Mouse (Mus musculus): ENCODE data around the gene Tiparp. TPM values are rescaled to one million over a fixed set of nuclear protein-coding genes. Genes with fewer than 3 reads are reported as not detected.

Tiparp gene
- polyA plus RNA-seq, 1 experiment = 4.9 TPM

DNA sequence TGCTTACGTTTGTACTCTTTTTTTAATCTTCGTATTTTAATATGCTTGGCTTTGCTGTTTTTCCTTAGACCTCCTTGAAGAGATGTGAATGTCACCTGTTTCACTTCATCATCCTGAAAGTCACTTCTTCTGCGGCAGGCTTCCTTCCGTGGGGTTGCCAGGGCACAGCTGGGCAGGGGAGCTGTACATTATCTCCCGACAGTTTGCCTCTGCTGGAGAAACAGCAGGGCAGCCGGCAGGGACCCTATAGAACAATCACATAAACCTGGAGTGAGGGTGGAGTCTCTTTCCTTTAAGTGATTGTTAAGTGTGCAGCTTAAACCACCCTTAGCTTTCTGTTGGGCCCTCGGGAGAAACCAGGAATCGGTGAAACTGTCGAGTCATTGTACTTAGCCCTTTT lies 11.1 kb upstream of the Tiparp start:
- Histone ChIP-seq H3K36me3 (ENCODE audit: control insufficient read depth, insufficient read depth, low read length) (no peaks in the 10 kb centered on the region), H3K4me1 (ENCODE audit: control insufficient read depth, insufficient read depth, low read length) (no peaks in the 10 kb centered on the region), H3K27ac (ENCODE audit: insufficient read depth, low read depth, low read length) (no peak overlapping the region), H3K4me3 (ENCODE audit: insufficient read depth, low read depth, low read length) (no peak overlapping the region), H3K27me3 (replicated peaks; ENCODE audit: control insufficient read depth, insufficient read depth, low read length) (no peaks in the 10 kb centered on the region)
- TF ChIP-seq POLR2A (IDR thresholded peaks at IDR 0.05; ENCODE audit: low read depth, low read length) = no peak
- TF ChIP-seq CTCF (conservative IDR thresholded peaks at IDR 0.05; ENCODE audit: insufficient read depth, insufficient read length, low read depth, low read length) = no peak
- WGBS = 57% methylated on average over 9 of the region's 9 CpGs
- DNase-seq = no peak

DNA sequence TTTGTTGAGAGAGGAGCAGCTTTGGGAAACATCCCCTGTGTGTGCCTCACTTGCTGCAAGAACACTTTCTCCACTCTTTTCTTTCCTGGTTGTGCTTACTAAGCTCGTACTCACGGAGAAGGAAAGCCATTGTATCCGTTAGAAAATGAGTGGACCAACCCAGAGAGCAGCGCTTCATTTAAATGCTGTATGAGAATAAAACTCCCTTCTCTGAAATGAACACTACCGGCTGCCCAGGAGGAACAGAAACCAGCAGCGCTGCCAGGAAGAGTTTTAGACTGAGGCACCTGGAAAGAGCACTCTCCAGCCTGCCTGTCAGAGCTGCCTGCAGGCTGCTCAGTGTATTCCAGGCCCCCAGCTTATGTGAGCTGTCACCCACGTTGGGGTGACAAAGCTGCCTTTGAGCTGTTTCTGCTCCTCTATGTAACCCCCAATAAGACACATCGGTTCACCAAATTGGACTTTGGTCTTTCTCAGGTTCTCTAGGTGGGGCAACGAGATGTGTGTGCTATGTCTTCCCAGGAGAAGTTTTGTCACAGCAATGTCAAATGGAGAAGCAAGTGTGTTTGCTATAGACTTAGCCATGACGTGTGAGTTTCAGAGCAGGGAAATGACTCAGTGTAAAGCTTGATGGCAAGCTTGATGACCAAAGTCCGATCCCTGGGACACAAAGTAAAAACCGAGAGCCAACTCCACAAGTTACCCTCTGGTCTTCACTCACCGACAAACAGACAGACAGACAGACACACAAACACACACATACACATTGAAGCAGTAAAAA lies 10.3 kb upstream of the Tiparp start:
- H3K36me3 ChIP-seq (ENCODE audit: control insufficient read depth, insufficient read depth, low read length) = no peaks in the 10 kb centered on the region
- DNase-seq = peak; percentile 10
- 59% methylated on average over 13 of the region's 13 CpGs for WGBS
- H3K4me3 ChIP-seq (ENCODE audit: insufficient read depth, low read depth, low read length) = no peak overlapping the region
- TF ChIP-seq CTCF (conservative IDR thresholded peaks at IDR 0.05; ENCODE audit: insufficient read depth, insufficient read length, low read depth, low read length) = no peak
- TF ChIP-seq POLR2A (IDR thresholded peaks at IDR 0.05; ENCODE audit: low read depth, low read length) = no peak
- H3K27me3 ChIP-seq (replicated peaks; ENCODE audit: control insufficient read depth, insufficient read depth, low read length) = no peaks in the 10 kb centered on the region
- H3K4me1 ChIP-seq (ENCODE audit: control insufficient read depth, insufficient read depth, low read length) = no peaks in the 10 kb centered on the region
- no peak overlapping the region for H3K27ac ChIP-seq (ENCODE audit: insufficient read depth, low read depth, low read length)

DNA sequence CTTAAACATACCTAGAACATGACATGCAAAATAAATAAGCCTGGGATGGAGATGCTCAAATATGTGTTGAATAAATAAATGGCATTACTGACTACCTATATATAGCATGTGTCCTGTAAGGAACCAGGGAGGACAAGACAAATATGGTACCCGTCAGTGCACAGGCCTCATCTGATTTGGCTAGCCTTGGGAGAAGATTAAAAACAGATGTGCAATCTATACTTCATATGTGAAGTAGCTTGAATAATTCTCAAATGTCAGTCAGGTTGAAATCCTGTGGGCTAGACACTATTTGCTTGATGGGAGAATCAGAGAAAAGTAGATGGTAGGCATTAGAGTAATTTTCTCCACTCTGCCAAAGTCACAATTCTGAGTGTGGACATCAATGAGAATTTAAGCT lies 6.8 kb upstream of the Tiparp start:
- 98% methylated on average over 1 of the region's 1 CpGs for WGBS
- TF ChIP-seq CTCF (conservative IDR thresholded peaks at IDR 0.05; ENCODE audit: insufficient read depth, insufficient read length, low read depth, low read length) (no peak), POLR2A (IDR thresholded peaks at IDR 0.05; ENCODE audit: low read depth, low read length) (no peak)
- H3K4me3 ChIP-seq (ENCODE audit: insufficient read depth, low read depth, low read length) = no peak overlapping the region
- no peaks in the 10 kb centered on the region for H3K27me3 ChIP-seq (replicated peaks; ENCODE audit: control insufficient read depth, insufficient read depth, low read length)
- no peak overlapping the region for H3K27ac ChIP-seq (ENCODE audit: insufficient read depth, low read depth, low read length)
- H3K4me1 ChIP-seq (ENCODE audit: control insufficient read depth, insufficient read depth, low read length) = no peaks in the 10 kb centered on the region
- no peak for DNase-seq
- no peaks in the 10 kb centered on the region for H3K36me3 ChIP-seq (ENCODE audit: control insufficient read depth, insufficient read depth, low read length)

DNA sequence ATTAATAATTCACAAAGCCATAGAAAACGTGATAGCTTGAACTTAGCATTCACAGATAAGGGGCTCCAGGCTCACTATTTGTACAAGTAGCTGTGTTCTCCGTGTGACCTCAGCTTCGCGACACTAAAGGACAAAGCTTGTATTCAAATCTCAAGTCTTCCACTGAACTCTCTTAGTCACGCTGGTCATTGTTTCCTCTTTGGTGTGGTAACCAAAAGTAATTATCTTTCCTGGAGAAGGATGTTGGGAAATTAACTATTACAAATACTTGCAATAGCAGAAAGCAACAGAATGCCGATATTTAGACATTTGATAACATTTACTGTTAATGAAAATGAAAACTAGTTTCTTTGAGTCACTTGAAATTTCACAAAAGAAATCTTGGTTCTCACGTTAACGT lies 4.8 kb upstream of the Tiparp start:
- Histone ChIP-seq H3K36me3 (ENCODE audit: control insufficient read depth, insufficient read depth, low read length) (no peaks in the 10 kb centered on the region), H3K4me3 (ENCODE audit: insufficient read depth, low read depth, low read length) (no peak overlapping the region), H3K27me3 (replicated peaks; ENCODE audit: control insufficient read depth, insufficient read depth, low read length) (no peaks in the 10 kb centered on the region), H3K4me1 (ENCODE audit: control insufficient read depth, insufficient read depth, low read length) (no peaks in the 10 kb centered on the region), H3K27ac (ENCODE audit: insufficient read depth, low read depth, low read length) (no peak overlapping the region)
- 85% methylated on average over 8 of the region's 8 CpGs for WGBS
- TF ChIP-seq POLR2A (IDR thresholded peaks at IDR 0.05; ENCODE audit: low read depth, low read length) (no peak), CTCF (conservative IDR thresholded peaks at IDR 0.05; ENCODE audit: insufficient read depth, insufficient read length, low read depth, low read length) (no peak)
- DNase-seq = no peak

DNA sequence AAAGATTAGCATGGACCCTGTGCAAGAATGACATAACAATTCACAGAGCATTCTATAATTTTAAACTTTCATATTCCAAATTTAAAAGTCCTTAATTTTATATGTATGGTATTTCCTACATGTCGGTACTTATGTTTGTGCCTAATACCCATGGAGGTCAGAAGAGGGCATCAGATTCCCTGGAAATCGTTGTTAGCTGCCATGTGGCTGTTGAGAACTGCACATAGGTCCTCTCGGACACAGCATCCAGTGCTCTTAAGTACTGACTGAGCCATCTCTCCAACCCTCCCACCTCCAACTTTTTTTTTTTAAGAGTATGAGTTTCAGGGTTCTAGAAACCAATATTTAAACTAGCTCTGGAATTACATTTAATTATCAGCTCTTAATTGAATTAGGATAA lies 2.5 kb upstream of the Tiparp start:
- Histone ChIP-seq H3K4me3 (ENCODE audit: insufficient read depth, low read depth, low read length) (no peak overlapping the region), H3K27me3 (replicated peaks; ENCODE audit: control insufficient read depth, insufficient read depth, low read length) (no peaks in the 10 kb centered on the region), H3K27ac (ENCODE audit: insufficient read depth, low read depth, low read length) (no peak overlapping the region), H3K4me1 (ENCODE audit: control insufficient read depth, insufficient read depth, low read length) (no peaks in the 10 kb centered on the region), H3K36me3 (ENCODE audit: control insufficient read depth, insufficient read depth, low read length) (no peaks in the 10 kb centered on the region)
- 80% methylated on average over 3 of the region's 3 CpGs for WGBS
- DNase-seq = no peak
- no peak for TF ChIP-seq CTCF (conservative IDR thresholded peaks at IDR 0.05; ENCODE audit: insufficient read depth, insufficient read length, low read depth, low read length)
- TF ChIP-seq POLR2A (IDR thresholded peaks at IDR 0.05; ENCODE audit: low read depth, low read length) = no peak

DNA sequence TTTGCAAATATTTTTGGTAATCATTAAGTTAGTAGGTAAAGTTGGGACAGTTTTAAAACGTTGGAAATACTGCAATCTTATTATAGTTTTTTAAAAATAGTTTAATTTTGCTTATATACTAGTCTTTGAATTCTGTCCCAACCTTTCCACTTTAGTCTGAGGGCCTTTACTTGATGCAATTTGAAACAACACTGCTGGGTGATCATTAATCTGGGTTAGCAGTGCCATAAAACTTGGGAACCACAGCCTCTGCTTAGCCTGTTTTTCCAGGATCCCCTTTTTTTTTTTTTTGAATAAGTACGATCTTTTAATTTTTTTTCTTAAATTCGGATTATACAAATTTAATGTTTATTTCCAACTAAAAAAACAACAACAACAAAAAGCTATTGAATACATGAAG lies 1.0 kb upstream of the Tiparp start:
- DNase-seq = peak; percentile 82
- Histone ChIP-seq H3K27me3 (replicated peaks; ENCODE audit: control insufficient read depth, insufficient read depth, low read length) (no peaks in the 10 kb centered on the region), H3K36me3 (ENCODE audit: control insufficient read depth, insufficient read depth, low read length) (peaks cover 1% of the 10 kb centered on the region; the same call in 1 of the 2 replicates), H3K4me3 (ENCODE audit: insufficient read depth, low read depth, low read length) (peak overlapping the region; percentile 83), H3K27ac (ENCODE audit: insufficient read depth, low read depth, low read length) (peak overlapping the region; percentile 94; the same call in 1 of the 2 replicates), H3K4me1 (ENCODE audit: control insufficient read depth, insufficient read depth, low read length) (no peaks in the 10 kb centered on the region; the same call in 1 of the 2 replicates)
- TF ChIP-seq CTCF (conservative IDR thresholded peaks at IDR 0.05; ENCODE audit: insufficient read depth, insufficient read length, low read depth, low read length) = no peak
- TF ChIP-seq POLR2A (IDR thresholded peaks at IDR 0.05; ENCODE audit: low read depth, low read length) = no peak
- 8% methylated on average over 3 of the region's 3 CpGs for WGBS

DNA sequence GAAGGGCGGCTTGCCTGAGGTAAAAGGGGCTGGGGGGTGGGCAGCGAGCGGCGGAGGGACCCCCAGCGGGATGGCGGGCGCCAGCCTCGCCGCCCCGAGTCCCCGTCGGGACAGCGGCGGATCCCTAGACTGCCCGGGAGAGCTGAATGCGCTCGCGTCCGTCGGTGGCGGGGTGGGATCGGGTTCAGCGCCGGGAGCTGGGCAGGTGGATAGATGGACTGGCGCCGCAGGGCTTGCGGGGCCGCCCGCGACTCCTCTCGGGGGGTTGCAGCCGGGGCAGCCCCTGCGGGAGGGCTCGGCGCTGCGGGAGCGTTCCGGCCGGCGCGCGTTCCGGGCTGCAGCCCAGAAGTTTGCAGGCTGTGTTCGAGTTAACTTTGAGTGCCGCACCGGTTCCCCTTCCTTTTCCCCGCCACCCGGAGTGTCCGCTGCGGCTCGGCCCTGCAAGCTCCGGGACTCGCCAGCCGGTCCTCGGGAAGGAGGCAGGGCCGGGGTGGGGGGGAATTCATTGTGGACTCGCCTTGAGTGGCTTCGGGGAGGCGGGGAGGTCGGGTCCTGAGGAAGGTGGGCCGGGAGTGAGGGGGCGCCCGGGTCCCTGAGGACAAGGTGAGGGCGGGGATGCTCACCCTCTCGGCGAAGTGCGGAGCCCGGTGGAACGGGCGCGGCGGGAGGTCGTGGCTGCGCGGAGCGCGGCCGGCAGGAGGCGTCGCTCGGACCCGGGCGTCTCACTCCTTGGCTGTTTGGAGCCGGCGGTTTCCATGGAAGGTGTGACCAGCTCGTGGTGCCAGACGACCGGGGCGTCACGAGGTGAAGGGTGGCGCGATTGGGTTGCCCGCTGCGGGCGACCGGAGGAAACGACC lies 632 bp downstream of the Tiparp start:
- under 1% methylated on average over 86 of the region's 97 CpGs for WGBS
- peak; percentile 81 for DNase-seq
- Histone ChIP-seq H3K4me1 (ENCODE audit: control insufficient read depth, insufficient read depth, low read length) (peaks cover 4% of the 10 kb centered on the region; the same call in 1 of the 2 replicates), H3K27me3 (replicated peaks; ENCODE audit: control insufficient read depth, insufficient read depth, low read length) (no peaks in the 10 kb centered on the region), H3K27ac (ENCODE audit: insufficient read depth, low read depth, low read length) (peak overlapping the region; percentile 64), H3K36me3 (ENCODE audit: control insufficient read depth, insufficient read depth, low read length) (peaks cover 1% of the 10 kb centered on the region; the same call in 1 of the 2 replicates), H3K4me3 (ENCODE audit: insufficient read depth, low read depth, low read length) (peak overlapping the region; percentile 92)
- no peak for TF ChIP-seq POLR2A (IDR thresholded peaks at IDR 0.05; ENCODE audit: low read depth, low read length)
- 0 out of 2 replicates have a peak, but pooled peaks have one; percentile 24 for TF ChIP-seq CTCF (conservative IDR thresholded peaks at IDR 0.05; ENCODE audit: insufficient read depth, insufficient read length, low read depth, low read length)

Data from kidney, adult 2 months (tissue).